Mouse (Mus musculus) intestine, embryonic 15.5 days (tissue): ENCODE results near the gene Vmn1r3. TPM values are rescaled to one million over a fixed set of nuclear protein-coding genes. Genes with fewer than 3 reads are reported as not detected.
"Not testable (repeated sequence)": the region's sequence is repeated elsewhere in the genome, so short reads cannot be mapped to it uniquely, and the experiment has no call there.

Experiments
- ATAC-seq: fragments of 200-750 bp; cut with Nextera tagmentation; 2 replicates; pipeline ENCODE4 v1.8.0; 2017; ENCODE audit warnings: moderate TSS enrichment, moderate library complexity
- H3K27ac ChIP-seq: fragments of 300-500 bp; sonication (generic); 2 replicates; pipeline ENCODE4 v1.5.1; 2015; ENCODE audit warnings: mild to moderate bottlenecking, inconsistent platforms
- H3K27me3 ChIP-seq: fragments of 300-500 bp; sonication (generic); replicated peaks from 2 replicates; pipeline ENCODE4 v1.6.1; 2015; ENCODE audit warnings: inconsistent platforms
- H3K36me3 ChIP-seq: fragments of 300-500 bp; sonication (generic); 2 replicates; pipeline ENCODE4 v1.6.1; 2015; ENCODE audit warnings: inconsistent platforms
- H3K4me1 ChIP-seq: fragments of 300-500 bp; sonication (generic); replicated peaks from 2 replicates; pipeline ENCODE4 v1.6.1; 2015; ENCODE audit warnings: inconsistent platforms
- H3K4me2 ChIP-seq: fragments of 300-500 bp; sonication (generic); replicated peaks from 2 replicates; pipeline ENCODE4 v1.6.1; 2015; ENCODE audit warnings: mild to moderate bottlenecking, inconsistent platforms
- H3K4me3 ChIP-seq: fragments of 300-500 bp; sonication (generic); replicated peaks from 2 replicates; pipeline ENCODE4 v1.5.1; 2015; ENCODE audit warnings: inconsistent platforms
- H3K9ac ChIP-seq: fragments of 300-500 bp; sonication (generic); 2 replicates; pipeline ENCODE4 v1.6.1; 2015; ENCODE audit warnings: inconsistent platforms
- H3K9me3 ChIP-seq: fragments of 300-500 bp; sonication (generic); 2 replicates; pipeline ENCODE4 v1.6.1; 2016; ENCODE audit warnings: inconsistent platforms
- WGBS: fragments of 180-500 bp; shearing (Covaris S2); methylation state at CpG from one replicate; pipeline ENCODE4 v1.1.7; 2015; 5-methylcytosine and 5-hydroxymethylcytosine counted together
- polyA plus RNA-seq: library from polyadenylated mRNA; unstranded; fragments of >200 nt; fragmentation: Nextera tagmentation; extraction: Ambion mirVana; gene quantifications from 2 replicates; pipeline ENCODE4 v1.2.1, GENCODE M21; 2015

Gene Vmn1r3
- polyA plus RNA-seq = not detected in 2 replicates

DNA sequence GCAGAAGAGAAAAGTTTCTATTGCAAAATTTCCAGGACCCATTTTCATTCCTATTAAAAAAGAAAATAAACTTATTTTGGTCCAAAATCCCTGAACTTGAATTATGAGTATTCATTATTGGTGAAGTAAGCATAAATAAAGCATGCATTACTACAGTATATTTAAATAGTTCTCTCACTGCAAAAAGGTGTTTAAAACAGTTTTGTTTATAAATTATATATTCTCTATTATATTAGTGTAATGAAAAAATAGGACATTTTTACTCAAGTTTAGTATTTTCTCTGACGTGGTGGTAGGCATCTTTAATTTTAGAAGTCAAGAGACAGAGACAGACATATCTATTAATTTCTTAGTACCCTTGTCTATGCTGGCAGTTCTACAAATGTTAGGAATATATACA is at the start of gene Vmn1r3:
Gene Vmn1r3 (minus strand): TSS at position 101 of the 400 bp plus-strand sequence.
- not testable (repeated sequence) for ATAC-seq, H3K27me3 ChIP-seq, H3K9ac ChIP-seq, H3K36me3 ChIP-seq, H3K4me1 ChIP-seq, H3K27ac ChIP-seq, H3K4me3 ChIP-seq, H3K4me2 ChIP-seq, H3K9me3 ChIP-seq
- 86% methylated on average over 1 of the region's 1 CpGs for WGBS

DNA sequence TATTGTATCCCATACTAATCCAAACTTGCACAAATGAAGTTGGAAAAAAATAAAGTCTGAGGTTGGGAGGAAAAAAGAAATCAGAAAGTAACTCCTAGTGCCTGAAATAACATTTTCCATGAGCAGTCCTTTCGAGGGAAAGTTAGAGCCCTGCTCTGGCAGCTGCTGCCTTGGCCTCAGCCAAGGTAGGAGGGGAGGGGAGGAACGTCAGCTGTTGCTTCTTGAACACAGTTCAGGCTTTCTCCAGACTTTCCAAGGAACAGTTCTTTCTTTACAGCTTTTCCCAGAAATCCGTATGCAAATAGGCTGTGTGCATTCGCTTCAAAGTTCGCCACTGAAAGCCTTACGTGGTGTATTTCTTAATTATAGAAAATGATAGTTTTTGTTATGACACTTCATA is 46.9 kb upstream of the Vmn1r3 start:
- Histone ChIP-seq H3K4me3 (no peak overlapping the region), H3K27ac (no peak overlapping the region), H3K4me1 (no peaks in the 10 kb centered on the region), H3K9ac (no peak overlapping the region), H3K4me2 (no peak overlapping the region), H3K27me3 (no peaks in the 10 kb centered on the region), H3K36me3 (no peaks in the 10 kb centered on the region), H3K9me3 (0 out of 2 replicates have a peak, but pooled peaks cover 3% of the 10 kb centered on the region)
- ATAC-seq = no peak
- 63% methylated on average over 6 of the region's 6 CpGs for WGBS

DNA sequence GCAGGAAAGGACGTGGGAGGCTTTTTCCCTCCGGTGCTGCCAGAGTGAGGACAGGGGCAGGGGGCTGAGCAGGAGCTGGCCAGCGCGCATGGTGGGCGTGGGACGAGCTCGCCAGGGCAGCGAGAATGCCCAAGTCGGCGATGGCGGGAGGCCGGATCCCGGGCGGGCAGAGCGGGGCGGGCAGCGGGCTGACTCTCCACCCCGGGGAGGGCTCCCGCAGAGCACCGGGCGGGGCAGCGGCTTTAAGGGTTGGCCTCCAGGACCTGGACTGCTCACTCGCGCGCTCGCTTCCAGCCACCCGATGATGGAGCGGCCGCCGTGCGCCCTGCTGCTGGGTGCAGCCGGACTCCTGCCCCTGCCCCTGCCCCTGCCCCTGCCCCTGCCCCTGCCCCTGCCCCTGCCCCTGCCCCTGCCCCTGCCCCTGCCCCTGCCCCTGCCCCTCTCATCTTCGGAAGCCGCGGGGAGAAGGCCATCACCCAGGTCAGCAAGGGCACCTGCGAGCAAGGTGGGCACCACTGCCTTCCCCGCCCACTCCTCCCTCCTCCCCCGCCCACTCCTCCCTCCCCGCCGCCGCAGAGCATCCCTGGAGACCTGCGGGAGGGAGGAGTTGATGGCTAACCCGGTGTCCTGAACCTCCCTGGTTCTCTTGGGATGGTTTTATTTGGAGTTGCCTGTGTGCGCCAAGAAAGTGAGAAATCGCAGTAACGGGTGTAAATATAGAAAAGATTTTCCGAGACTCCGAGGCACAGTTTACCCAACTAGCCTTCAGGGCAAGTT is 45.9 kb upstream of the Vmn1r3 start:
- Histone ChIP-seq H3K9ac (peak overlapping the region; percentile 24; the same call in 1 of the 2 replicates), H3K27ac (no peak overlapping the region), H3K36me3 (no peaks in the 10 kb centered on the region), H3K4me1 (no peaks in the 10 kb centered on the region), H3K4me2 (peak overlapping the region; percentile 79), H3K9me3 (0 out of 2 replicates have a peak, but pooled peaks cover under 1% of the 10 kb centered on the region), H3K27me3 (no peaks in the 10 kb centered on the region), H3K4me3 (peak overlapping the region; percentile 40)
- peak; percentile 67 for ATAC-seq
- 8% methylated on average over 26 of the region's 48 CpGs for WGBS

DNA sequence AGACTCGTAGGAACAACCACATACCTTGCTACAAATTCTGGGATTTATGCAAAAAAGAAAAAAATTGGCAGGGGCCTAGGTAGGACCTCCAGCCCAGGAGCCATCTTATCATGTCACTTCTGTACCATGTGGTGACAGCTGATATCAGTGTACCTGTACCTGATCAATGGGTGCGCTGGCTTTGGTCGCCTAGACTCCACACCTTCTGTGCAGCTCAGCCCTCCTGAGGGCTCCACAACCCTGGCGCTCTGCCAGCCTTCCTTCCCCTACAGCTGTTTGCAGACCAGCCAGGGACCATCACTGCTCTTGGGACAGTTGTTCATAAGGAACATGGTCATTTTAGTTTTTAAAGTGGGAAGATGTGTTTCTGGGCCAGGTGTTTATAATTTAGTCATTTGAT is 44.4 kb upstream of the Vmn1r3 start:
- Histone ChIP-seq H3K4me3 (no peak overlapping the region), H3K4me2 (no peak overlapping the region), H3K27me3 (no peaks in the 10 kb centered on the region), H3K36me3 (no peaks in the 10 kb centered on the region), H3K9me3 (0 out of 2 replicates have a peak, but pooled peaks cover 5% of the 10 kb centered on the region), H3K27ac (no peak overlapping the region), H3K9ac (no peak overlapping the region), H3K4me1 (no peaks in the 10 kb centered on the region)
- WGBS = 65% methylated on average over 4 of the region's 4 CpGs
- peak; percentile 25; the same call in 1 of the 2 replicates for ATAC-seq

DNA sequence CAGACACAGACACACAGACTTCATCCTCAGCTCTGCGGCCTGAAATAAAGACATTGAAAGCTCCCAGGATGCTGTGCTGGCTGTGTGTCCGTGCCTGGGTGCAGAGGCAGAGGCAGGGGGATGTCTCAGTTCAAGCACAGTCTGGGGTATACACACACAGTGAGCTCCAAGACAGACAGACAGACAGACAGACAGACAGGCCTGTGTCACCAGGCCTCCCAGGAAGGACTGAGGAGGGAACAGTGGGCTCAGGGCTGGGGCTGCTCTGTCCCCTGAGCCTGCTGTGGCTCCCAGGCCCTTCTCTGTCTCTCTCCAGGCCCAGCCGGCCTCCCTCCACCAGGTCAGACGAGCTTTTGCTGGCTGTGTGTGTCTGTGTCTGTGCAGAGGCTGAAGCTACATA is 43.3 kb upstream of the Vmn1r3 start:
- Histone ChIP-seq H3K36me3 (no peaks in the 10 kb centered on the region), H3K4me1 (no peaks in the 10 kb centered on the region), H3K27me3 (no peaks in the 10 kb centered on the region), H3K9me3 (0 out of 2 replicates have a peak, but pooled peaks cover 5% of the 10 kb centered on the region), H3K4me3 (no peak overlapping the region), H3K27ac (no peak overlapping the region), H3K9ac (no peak overlapping the region), H3K4me2 (no peak overlapping the region)
- 69% methylated on average over 4 of the region's 4 CpGs for WGBS
- 0 out of 2 replicates have a peak, but pooled peaks have one; percentile 1 for ATAC-seq

DNA sequence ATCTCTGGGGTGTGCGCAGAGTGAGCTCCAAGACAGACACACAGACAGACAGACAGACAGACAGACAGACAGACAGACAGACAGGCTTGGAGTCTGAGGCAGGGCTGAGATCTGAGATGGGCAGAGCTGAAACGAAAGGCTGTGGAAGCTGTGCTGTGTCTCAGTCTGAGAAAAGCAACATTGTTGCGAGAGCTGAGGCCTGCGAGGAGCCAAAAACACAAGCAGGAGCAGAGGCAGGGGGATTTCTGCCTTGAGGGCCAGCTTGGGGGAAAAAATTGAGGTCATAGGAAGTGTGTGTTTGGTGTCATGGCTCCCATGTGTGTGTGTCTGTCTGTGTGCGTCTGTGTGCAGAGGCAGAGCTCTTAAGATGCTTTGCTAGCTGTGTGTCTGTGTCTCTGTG is 42.6 kb upstream of the Vmn1r3 start:
- H3K4me2 ChIP-seq = no peak overlapping the region
- no peak overlapping the region for H3K4me3 ChIP-seq
- WGBS = 63% methylated on average over 5 of the region's 5 CpGs
- no peak overlapping the region for H3K9ac ChIP-seq
- 0 out of 2 replicates have a peak, but pooled peaks cover 5% of the 10 kb centered on the region for H3K9me3 ChIP-seq
- no peak for ATAC-seq
- H3K27me3 ChIP-seq = no peaks in the 10 kb centered on the region
- H3K27ac ChIP-seq = no peak overlapping the region
- no peaks in the 10 kb centered on the region for H3K4me1 ChIP-seq
- H3K36me3 ChIP-seq = no peaks in the 10 kb centered on the region

DNA sequence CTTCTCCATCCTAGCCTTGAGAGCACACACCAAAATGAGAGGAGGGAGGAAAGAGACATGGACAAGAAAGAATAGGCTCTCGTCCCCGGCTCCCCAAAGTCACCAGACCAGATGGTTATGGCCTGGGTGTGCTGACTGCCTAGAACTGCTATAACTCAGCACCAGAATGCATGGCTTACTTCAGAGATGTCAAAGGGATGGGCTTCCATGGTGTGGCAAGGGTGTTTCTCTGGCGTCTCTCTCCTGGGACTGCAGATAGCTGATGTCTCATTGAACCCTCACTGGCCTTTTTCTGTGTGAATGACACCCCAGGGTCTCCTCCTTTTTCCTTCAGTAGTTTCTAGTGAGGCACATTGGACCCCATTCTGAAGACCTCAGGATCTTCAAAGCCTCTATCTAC is 41.3 kb upstream of the Vmn1r3 start:
- H3K4me3 ChIP-seq = no peak overlapping the region
- no peak overlapping the region for H3K27ac ChIP-seq
- 0 out of 2 replicates have a peak, but pooled peaks cover 5% of the 10 kb centered on the region for H3K9me3 ChIP-seq
- ATAC-seq = no peak
- H3K36me3 ChIP-seq = no peaks in the 10 kb centered on the region
- WGBS = 73% methylated on average over 3 of the region's 3 CpGs
- H3K9ac ChIP-seq = no peak overlapping the region
- H3K4me1 ChIP-seq = no peaks in the 10 kb centered on the region
- no peaks in the 10 kb centered on the region for H3K27me3 ChIP-seq
- H3K4me2 ChIP-seq = no peak overlapping the region

DNA sequence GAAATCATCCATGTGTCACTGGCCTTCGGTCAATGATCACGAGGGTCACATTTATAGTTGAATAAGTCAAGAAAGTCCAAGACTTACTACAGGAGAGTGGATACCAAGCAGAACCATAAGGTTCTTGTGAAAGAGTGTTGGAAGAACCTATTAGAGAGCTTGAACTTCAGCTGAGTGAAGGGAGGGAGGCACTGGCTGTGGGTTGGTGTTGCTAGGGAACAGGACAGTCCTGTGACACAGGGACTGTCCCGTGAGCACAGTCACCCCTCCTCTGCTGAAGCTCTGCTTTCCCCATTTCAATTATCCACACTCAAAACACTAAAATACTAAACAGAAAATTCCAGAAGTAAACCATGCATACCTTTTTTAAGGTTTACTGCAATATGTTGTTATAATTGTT is 40.3 kb upstream of the Vmn1r3 start:
- not testable (repeated sequence) for H3K27ac ChIP-seq, H3K36me3 ChIP-seq, H3K9me3 ChIP-seq, ATAC-seq, H3K4me3 ChIP-seq, H3K4me1 ChIP-seq, H3K4me2 ChIP-seq, H3K9ac ChIP-seq, H3K27me3 ChIP-seq
- WGBS = 63% methylated on average over 3 of the region's 3 CpGs

DNA sequence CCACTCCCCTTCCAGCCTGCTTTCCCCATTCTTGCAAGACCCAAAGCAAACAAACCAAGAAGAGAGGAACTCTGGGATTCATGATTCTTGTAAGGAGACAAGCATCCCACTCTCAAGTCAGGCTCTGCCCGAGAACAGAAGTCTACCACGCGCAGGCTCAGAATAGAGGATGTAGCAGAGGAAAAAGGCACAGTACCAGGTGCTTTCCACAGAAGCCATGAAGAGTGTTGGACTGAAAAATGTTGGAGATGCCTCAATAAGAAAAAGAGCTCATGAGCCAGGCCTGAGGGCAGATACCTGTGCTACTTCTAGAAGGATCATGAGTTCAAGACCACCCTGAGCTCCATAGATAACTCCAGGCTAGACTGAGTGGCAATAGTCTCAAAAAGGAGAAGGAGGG is 39.7 kb upstream of the Vmn1r3 start:
- not testable (repeated sequence) for H3K4me1 ChIP-seq, H3K4me3 ChIP-seq, ATAC-seq, H3K27me3 ChIP-seq, H3K9ac ChIP-seq, H3K36me3 ChIP-seq, H3K4me2 ChIP-seq, H3K27ac ChIP-seq, H3K9me3 ChIP-seq
- WGBS = 51% methylated on average over 3 of the region's 3 CpGs

DNA sequence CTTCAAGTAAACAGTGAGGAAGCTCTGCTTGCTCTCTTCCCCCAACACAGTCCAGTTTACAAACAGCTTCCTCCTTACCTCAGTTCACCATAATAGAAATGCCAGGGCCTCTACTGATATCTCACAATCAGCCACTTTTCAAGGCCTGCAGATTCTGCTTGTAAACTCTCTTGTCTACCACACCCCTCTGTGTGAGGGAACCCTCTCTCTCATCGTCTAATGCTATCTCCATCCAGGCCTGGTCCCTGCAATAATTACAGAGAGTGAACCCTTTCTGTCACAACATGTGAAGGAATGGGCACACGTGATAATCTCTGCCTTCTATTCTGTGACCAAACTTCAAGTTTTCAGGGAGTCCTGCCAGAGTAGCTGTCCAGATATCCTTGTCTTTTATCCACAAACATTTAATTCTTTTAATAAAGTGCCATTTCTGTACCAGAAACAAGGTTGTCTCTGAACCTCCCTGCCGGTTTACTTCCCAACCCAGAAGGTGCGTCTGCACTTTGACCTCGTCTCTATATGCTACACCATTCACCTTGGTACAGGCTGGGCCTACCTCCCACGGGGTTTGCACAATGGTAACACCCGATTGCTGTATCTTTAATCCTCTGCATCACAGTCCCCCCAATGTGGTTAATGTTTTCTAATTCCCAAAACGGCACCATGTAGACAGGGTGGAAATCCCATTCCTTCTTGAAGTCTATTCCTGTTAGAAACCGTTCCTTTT is 38.5 kb upstream of the Vmn1r3 start:
- H3K4me1 ChIP-seq, H3K27me3 ChIP-seq, H3K27ac ChIP-seq, H3K9ac ChIP-seq, H3K36me3 ChIP-seq, H3K4me2 ChIP-seq, H3K9me3 ChIP-seq, H3K4me3 ChIP-seq: not testable (repeated sequence)
- WGBS = 62% methylated on average over 7 of the region's 9 CpGs
- peak; percentile 54 for ATAC-seq

DNA sequence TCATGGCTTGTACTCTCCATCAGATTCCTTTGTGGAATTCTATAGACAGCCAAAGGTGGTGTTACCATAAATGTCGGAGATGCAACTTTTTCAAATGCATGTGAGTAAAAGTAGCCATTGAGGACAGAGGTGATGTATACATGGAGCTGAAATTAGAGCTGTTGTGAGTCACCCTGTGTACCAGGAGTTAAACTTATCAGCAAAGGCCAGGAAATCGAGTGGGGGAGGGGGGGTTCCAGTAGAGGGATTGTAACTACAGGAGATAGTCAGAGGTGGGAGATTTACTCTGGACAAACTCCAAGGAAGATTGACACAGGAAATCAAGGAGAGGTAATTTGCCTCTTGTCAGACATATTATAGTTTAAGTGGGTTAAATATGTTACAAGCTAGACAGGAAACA is 31.2 kb upstream of the Vmn1r3 start:
- not testable (repeated sequence) for H3K27ac ChIP-seq, H3K9ac ChIP-seq, H3K36me3 ChIP-seq, H3K4me3 ChIP-seq, ATAC-seq, H3K4me1 ChIP-seq, H3K4me2 ChIP-seq, H3K9me3 ChIP-seq, H3K27me3 ChIP-seq
- 61% methylated on average over 2 of the region's 2 CpGs for WGBS

DNA sequence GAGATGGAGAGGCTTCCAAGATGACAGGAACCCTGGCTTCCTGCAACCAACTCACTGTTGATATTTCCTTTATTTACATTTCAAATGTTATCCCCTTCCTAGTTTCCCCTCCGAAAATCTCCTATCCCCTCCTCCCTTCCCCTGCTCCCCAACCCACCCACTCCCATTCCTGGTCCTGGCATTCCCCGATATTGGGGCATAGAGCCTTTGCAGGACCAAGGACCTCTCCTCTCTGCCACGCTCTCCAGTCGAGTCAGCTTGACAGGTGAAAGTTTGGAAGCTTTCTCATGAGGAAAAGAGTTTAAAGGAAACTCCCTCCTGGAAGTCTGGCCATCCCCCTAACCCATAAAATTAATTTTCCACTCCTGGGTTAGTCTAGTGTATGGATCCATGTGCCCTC is 28.2 kb upstream of the Vmn1r3 start:
- not testable (repeated sequence) for H3K9me3 ChIP-seq, H3K9ac ChIP-seq, H3K27me3 ChIP-seq, H3K27ac ChIP-seq, H3K4me2 ChIP-seq, H3K4me3 ChIP-seq, ATAC-seq, H3K4me1 ChIP-seq, H3K36me3 ChIP-seq
- 49% methylated on average over 3 of the region's 4 CpGs for WGBS
